Mouse (Mus musculus) layer of hippocampus, adult 9-10 months (tissue): ENCODE measurements around the gene Scgb2b18.
"Not testable (repeated sequence)": the region's sequence is repeated elsewhere in the genome, so short reads cannot be mapped to it uniquely, and the experiment has no call there.

Experiments used
- DNase-seq: peaks from one replicate; pipeline ENCODE4 v3.0.0; 2022; ENCODE audit warnings: low spot score

Gene Scgb2b18

DNA sequence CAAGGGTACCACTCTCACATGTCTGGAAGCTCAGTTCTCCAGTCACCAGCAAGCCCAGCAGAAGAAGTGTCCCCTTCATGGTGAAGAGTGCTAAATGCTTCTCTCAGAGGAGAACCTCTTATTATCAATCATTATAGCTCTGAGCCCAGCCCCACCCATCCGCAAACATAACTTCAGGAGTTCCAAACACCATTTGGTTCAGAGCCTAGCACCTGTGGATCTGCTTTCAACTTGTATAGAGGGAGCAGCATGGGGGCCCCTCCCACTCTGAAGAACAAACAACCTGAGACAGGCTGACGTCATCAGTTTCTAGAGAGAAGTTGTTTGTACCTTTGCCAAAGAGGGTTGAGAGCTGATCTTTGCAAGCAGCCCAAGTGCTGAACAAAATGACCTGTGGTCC, at the start of gene Scgb2b18:
TSS of gene Scgb2b18 (minus strand) at position 101 of the 400 bp plus-strand sequence.
- not testable (repeated sequence) for DNase-seq

DNA sequence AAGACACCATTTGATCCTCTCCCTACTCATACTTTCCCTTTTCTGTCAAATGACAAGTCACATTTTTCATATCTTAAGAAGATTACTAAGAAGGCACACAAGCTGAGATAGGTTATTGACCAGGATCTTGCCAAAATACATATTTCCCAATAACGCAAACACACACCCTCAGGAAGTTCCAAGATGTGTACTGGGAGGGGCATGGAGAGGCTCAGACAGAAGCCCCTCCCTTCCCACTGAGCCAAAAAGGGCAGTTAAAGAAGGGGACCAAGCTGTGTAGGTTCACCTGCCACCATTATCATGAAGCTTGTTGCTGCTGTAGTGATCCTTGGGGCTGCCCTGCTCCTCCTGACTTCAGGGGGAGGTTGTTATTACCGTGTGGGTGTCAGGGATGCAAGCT, 11.6 kb upstream of the Scgb2b18 start, which contains the start of gene Scgb1b18:
TSS of gene Scgb1b18 (plus strand) at position 301 of the 400 bp plus-strand sequence.
- not testable (repeated sequence) for DNase-seq
